Mouse (Mus musculus) C2C12 (cell line): ENCODE data around the gene Hoxb6. TPM values are rescaled to one million over a fixed set of nuclear protein-coding genes. Genes with fewer than 3 reads are reported as not detected.

Source experiments
- H3K27me3 ChIP-seq: one replicate; pipeline ENCODE4 v1.6.1; 2011; ENCODE audit not compliant: control insufficient read depth, insufficient read depth, insufficient read length
- H3K36me3 ChIP-seq: one replicate; pipeline ENCODE4 v1.6.1; 2011; ENCODE audit not compliant: control insufficient read depth, insufficient read depth
- H3K4me3 ChIP-seq: one replicate; pipeline ENCODE4 v1.5.1; 2011; ENCODE audit warnings: mild to moderate bottlenecking, control low read depth; ENCODE audit not compliant: poor library complexity, insufficient read depth, severe bottlenecking
- H3K79me2 ChIP-seq: one replicate; pipeline ENCODE4 v1.6.1; 2011; ENCODE audit not compliant: control insufficient read depth, insufficient read depth
- H3K79me3 ChIP-seq: one replicate; pipeline ENCODE4 v1.6.1; 2011; ENCODE audit warnings: low read depth, control low read depth
- H3ac ChIP-seq: one replicate; pipeline ENCODE3; 2011; ENCODE audit warnings: low read depth; ENCODE audit not compliant: control insufficient read depth, insufficient read length
- CEBPB ChIP-seq: IDR thresholded peaks from one replicate; pipeline ENCODE4 v1.6.1; 2011; ENCODE audit warnings: low read depth, mild to moderate bottlenecking, control low read depth, moderate library complexity
- CTCF ChIP-seq: IDR thresholded peaks from one replicate; pipeline ENCODE4 v1.5.1; 2011; ENCODE audit not compliant: control insufficient read depth, insufficient read depth, insufficient read length
- FOSL1 ChIP-seq: IDR thresholded peaks from one replicate; pipeline ENCODE4 v1.8.0; 2011; ENCODE audit warnings: mild to moderate bottlenecking, low read length; ENCODE audit not compliant: poor library complexity, insufficient read depth, severe bottlenecking
- MAX ChIP-seq: IDR thresholded peaks from one replicate; pipeline ENCODE4 v1.6.1; 2011; ENCODE audit warnings: mild to moderate bottlenecking, control low read depth
- MYOD1 ChIP-seq: IDR thresholded peaks from one replicate; pipeline ENCODE4 v1.6.1; 2011; ENCODE audit warnings: low read depth; ENCODE audit not compliant: control insufficient read depth, insufficient read length
- MYOG ChIP-seq: IDR thresholded peaks from one replicate; pipeline ENCODE4 v1.6.1; 2011; ENCODE audit not compliant: control insufficient read depth, insufficient read length; ENCODE audit errors: extremely low read depth
- USF1 ChIP-seq: IDR thresholded peaks from one replicate; pipeline ENCODE4 v1.6.1; 2011; ENCODE audit warnings: low read depth, mild to moderate bottlenecking, control low read depth, moderate library complexity
- polyA plus RNA-seq: library from polyadenylated mRNA; unstranded; fragments of >200 nt; fragmentation: generic; extraction: Trizol; gene quantifications from one replicate; pipeline ENCODE4 v1.2.1, GENCODE M21; 2012; ENCODE audit warnings: missing spikeins

Gene Hoxb6
- polyA plus RNA-seq, 1 experiment, result 0.05 TPM

DNA sequence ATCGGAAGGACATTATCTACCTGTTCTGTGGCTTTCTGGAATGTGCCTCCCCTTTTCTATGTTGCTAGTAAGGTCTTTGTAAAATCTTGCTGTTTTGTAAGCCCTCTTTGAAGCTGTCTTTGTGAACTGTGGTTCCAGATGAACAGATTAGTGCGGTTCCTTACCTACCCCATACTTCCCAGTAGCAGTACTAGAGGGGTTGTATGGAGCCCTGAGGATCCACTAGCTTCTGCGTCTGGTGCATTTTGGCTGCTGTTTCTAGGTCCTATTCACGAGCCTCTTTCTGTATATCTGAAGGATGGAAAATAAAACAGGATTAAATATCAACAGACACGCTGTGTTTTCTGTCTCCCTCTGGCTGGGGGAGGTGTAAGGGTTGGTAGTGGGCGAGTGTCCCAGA lies 2.4 kb upstream of the Hoxb6 start:
- Histone ChIP-seq H3K79me2 (no peaks in the 10 kb centered on the region), H3K27me3 (peaks cover 90% of the 10 kb centered on the region), H3ac (no peak overlapping the region), H3K36me3 (no peaks in the 10 kb centered on the region), H3K4me3 (no peak overlapping the region), H3K79me3 (no peaks in the 10 kb centered on the region)
- TF ChIP-seq MYOD1, result no peak
- no peak for TF ChIP-seq USF1
- no peak for TF ChIP-seq CEBPB
- no peak for TF ChIP-seq CTCF
- no peak for TF ChIP-seq MYOG
- TF ChIP-seq MAX, result no peak
- no peak for TF ChIP-seq FOSL1

DNA sequence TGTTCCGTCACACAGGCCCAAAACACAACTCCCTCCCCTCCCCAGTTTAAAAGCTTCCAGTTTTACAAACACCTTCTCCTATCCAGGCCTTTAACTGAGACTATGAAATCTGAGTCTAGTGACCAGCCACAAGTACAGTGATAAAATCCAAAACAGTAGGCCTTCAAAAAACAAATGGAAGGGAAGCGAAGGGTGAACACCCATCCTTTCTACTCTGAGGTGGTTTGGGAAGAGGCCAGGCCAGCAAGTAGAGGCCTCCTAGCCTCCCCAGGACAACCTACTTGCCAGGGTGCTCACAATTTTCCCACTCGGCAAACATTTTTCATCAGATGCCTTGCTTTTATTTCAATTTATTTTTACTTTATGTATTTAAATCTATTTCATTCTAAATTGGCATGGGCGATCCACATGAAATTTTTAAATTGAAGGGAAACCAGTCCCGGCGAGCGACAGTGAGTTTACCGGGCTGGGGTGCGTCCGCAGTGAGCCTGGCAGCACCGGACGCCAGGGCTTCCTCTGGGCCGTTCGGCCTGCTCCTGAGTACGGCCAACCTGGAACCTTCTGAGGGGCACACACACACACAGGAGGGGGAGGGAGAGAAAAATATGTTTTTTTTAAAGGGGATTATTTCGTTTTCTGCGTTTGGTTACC lies 1.4 kb upstream of the Hoxb6 start:
- Histone ChIP-seq H3K79me2 (no peaks in the 10 kb centered on the region), H3ac (no peak overlapping the region), H3K4me3 (no peak overlapping the region), H3K36me3 (no peaks in the 10 kb centered on the region), H3K27me3 (peaks cover 90% of the 10 kb centered on the region), H3K79me3 (no peaks in the 10 kb centered on the region)
- TF ChIP-seq MAX (no peak), CTCF (no peak), CEBPB (no peak), FOSL1 (no peak), MYOG (no peak), MYOD1 (no peak), USF1 (no peak)

GRCm38 (mm10) chr11:96292565-96293301 lies 457 bp downstream of the Hoxb6 start:
- Histone ChIP-seq H3K79me3 (no peaks in the 10 kb centered on the region), H3K79me2 (no peaks in the 10 kb centered on the region), H3K27me3 (peaks cover 88% of the 10 kb centered on the region), H3K4me3 (no peak overlapping the region), H3ac (peak overlapping the region; percentile 52), H3K36me3 (no peaks in the 10 kb centered on the region)
- TF ChIP-seq CTCF (no peak), USF1 (no peak), MYOG (no peak), MAX (no peak), MYOD1 (no peak), CEBPB (no peak), FOSL1 (no peak)

DNA sequence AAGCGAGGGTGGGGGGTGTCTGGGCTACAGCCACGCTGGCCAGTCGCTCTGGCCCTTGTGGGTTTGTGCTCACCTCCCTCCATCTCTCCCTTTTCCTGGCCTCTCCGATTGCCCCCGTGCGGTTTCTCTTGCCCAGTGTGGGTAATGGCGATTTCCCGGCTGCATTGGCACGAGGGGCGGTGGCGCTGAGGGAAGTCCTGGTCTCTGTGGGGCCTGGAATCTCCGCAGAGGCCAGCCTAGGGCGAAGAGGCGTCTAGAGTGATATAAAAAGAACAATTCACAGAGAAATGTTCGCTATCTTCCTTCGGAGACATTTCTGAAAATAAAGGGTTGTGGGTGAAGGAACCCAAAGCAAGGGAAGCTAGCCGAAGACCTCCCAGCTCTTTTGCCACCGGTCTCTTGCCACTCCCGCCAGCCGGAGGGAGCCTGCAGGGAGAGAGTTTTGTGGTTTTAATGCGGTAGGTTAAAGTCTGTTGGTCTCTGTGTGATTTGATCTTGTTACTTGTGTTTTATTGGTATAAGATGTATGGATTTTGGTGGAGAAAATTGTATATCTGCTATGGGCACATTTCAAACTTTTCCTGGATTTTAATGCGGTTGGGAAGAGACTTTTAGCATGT lies 1.1 kb downstream of the Hoxb6 start:
- H3K27me3 ChIP-seq, result peaks cover 87% of the 10 kb centered on the region
- no peaks in the 10 kb centered on the region for H3K36me3 ChIP-seq
- TF ChIP-seq MAX, result no peak
- no peak for TF ChIP-seq FOSL1
- TF ChIP-seq CTCF, result no peak
- no peak for TF ChIP-seq MYOG
- TF ChIP-seq CEBPB, result no peak
- no peak for TF ChIP-seq USF1
- no peak for TF ChIP-seq MYOD1
- H3K79me2 ChIP-seq, result no peaks in the 10 kb centered on the region
- peak overlapping the region; percentile 52 for H3ac ChIP-seq
- no peak overlapping the region for H3K4me3 ChIP-seq
- H3K79me3 ChIP-seq, result no peaks in the 10 kb centered on the region

- H3K27me3 ChIP-seq, result peaks cover 87% of the 10 kb centered on the region
- no peaks in the 10 kb centered on the region for H3K36me3 ChIP-seq
These were observed 2.2 kb downstream of the Hoxb6 start for GRCm38 (mm10) chr11:96294245-96295091.

More at GRCm38 (mm10) chr11:96294245-96295091, 2.2 kb downstream of the Hoxb6 start:
- peak; percentile 70 for TF ChIP-seq CTCF
- no peak for TF ChIP-seq MYOG
- no peak for TF ChIP-seq MAX
- no peak for TF ChIP-seq CEBPB
- no peak for TF ChIP-seq MYOD1
- no peak overlapping the region for H3K4me3 ChIP-seq
- no peaks in the 10 kb centered on the region for H3K79me3 ChIP-seq
- H3ac ChIP-seq, result no peak overlapping the region
- no peaks in the 10 kb centered on the region for H3K79me2 ChIP-seq
